Mouse (Mus musculus): ENCODE results near the gene Zfp180. TPM values are rescaled to one million over a fixed set of nuclear protein-coding genes. Genes with fewer than 3 reads are reported as not detected.

The Zfp180 gene
- total RNA-seq, 2 experiments from 2014 or later, result 10.3 TPM

Other genes with a start within 250 kb of the Zfp180 start
- not detected for gene Vmn1r176, start 244.6 kb upstream of the Zfp180 start, total RNA-seq (2021)
- gene Vmn1r177, start 215.5 kb upstream of the Zfp180 start, total RNA-seq (2021), result not detected
- gene Vmn1r178, start 189.9 kb upstream of the Zfp180 start, total RNA-seq (2021), result not detected
- gene Vmn1r179, start 154.9 kb upstream of the Zfp180 start, total RNA-seq (2021), result not detected
- gene Vmn1r180, start 131.3 kb upstream of the Zfp180 start, total RNA-seq (2021), result not detected
- gene Vmn1r181, start 107.3 kb upstream of the Zfp180 start, total RNA-seq (2021), result not detected
- not detected for gene V1rd19, start 80.2 kb upstream of the Zfp180 start, total RNA-seq (2021)
- gene Vmn1r183, start 28.7 kb upstream of the Zfp180 start, total RNA-seq (2021), result not detected
- gene Zfp112, start 30.4 kb downstream of the Zfp180 start, total RNA-seq (2021), result 1 to 10 TPM; 4.9 TPM
- 1 to 10 TPM; 4.1 to 4.6 TPM for gene Zfp235, start 52.2 kb downstream of the Zfp180 start, total RNA-seq (2021)
- gene Zfp114, start 93.1 kb downstream of the Zfp180 start, total RNA-seq (2021), result not detected
- 1 to 10 TPM; 2.5 to 2.6 TPM for gene Zfp111, start 129.5 kb downstream of the Zfp180 start, total RNA-seq (2021)
- gene Zfp109, start 155.6 kb downstream of the Zfp180 start, total RNA-seq (2021), result 1 to 10 TPM; 2.2 TPM
- gene Zfp108, start 172.9 kb downstream of the Zfp180 start, total RNA-seq (2021), result 1 to 10 TPM; 1.4 to 1.9 TPM
- gene Zfp93, start 188.5 kb downstream of the Zfp180 start, total RNA-seq (2021), result 1 to 10 TPM; 3.6 to 4.4 TPM
- 1 to 10 TPM; 2.9 to 3.2 TPM for gene Zfp61, start 219.3 kb downstream of the Zfp180 start, total RNA-seq (2021)
- 1 to 10 TPM; 1.3 to 1.8 TPM for gene Zfp94, start 234.7 kb downstream of the Zfp180 start, total RNA-seq (2021)